Mouse (Mus musculus) splenic B cell, adult 2 months (primary cell): Measurements from ENCODE around the gene Brpf1.

ENCODE experiments used
- DNase-seq: peaks from one replicate; pipeline ENCODE4 v3.0.0-alpha.2; 2011; ENCODE audit warnings: low read depth, low spot score
- H3K27me3 ChIP-seq: 2 replicates; pipeline ENCODE4 v1.6.1; 2012; ENCODE audit warnings: mild to moderate bottlenecking, low read length, moderate library complexity, mixed read lengths; ENCODE audit not compliant: control insufficient read depth, poor library complexity, insufficient read depth, severe bottlenecking
- H3K36me3 ChIP-seq: 2 replicates; pipeline ENCODE4 v1.6.1; 2012; ENCODE audit warnings: mild to moderate bottlenecking, low read length, moderate library complexity, mixed read lengths; ENCODE audit not compliant: control insufficient read depth, poor library complexity, insufficient read depth, severe bottlenecking

The Brpf1 gene

DNA sequence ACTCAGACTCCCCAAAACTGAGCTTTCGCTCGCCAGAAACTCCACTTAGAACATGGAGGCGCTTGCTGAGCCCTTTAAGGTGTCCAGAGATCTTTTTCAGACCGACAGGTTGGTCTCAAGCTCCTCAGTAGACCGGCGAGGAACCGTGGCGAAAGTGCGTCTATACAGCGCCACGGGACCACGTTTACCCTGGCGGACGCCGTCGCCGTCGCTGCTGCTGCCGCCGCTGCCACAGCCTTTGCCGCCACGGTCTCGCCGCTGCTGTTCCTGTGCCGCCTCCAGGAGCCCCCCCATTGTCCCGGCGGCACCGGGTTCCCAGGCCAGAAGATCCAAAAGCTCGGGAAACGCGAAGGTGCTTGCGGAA, at the start of gene Brpf1:
TSS of gene Brpf1 (plus strand) at position 152 of the 364 bp plus-strand sequence.
- DNase-seq = no peak
- H3K36me3 ChIP-seq = peaks cover 2% of the 10 kb centered on the region
- no peaks in the 10 kb centered on the region for H3K27me3 ChIP-seq

DNA sequence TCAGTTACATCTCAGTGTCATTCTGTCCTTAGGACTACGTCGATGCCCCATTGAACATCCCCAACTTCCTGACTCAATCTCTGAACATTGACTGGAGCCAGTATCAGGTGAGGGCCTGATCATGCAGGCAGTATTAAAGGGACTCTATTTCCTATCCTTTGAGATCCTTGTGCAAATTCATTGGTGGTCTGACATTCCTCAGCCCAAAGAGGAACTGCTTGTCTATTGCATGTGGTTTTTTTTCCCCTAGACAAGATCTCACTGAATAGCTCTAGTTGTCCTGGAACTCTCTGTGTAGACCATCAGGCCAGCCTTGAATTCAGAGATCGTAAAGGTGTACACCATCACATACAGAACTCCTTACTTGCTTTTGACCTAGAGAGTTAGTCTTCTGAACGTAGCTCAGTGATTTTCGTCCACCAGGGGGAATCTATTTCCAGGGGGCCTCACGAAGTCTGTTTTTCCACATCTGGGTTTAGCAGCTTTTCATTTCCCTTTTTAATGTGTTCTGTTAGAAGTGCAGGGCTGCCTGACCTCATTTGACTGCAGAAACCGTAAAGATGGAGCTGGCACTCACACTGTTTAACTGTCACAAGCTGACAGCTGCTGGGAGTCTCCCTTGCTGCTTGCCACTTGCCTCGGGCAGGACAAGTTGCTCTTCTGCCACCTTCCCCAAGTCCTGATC, 45.6 kb upstream of the Brpf1 start:
- DNase-seq = peak; percentile 58
- Histone ChIP-seq H3K36me3 (peaks cover 20% of the 10 kb centered on the region), H3K27me3 (no peaks in the 10 kb centered on the region)

DNA sequence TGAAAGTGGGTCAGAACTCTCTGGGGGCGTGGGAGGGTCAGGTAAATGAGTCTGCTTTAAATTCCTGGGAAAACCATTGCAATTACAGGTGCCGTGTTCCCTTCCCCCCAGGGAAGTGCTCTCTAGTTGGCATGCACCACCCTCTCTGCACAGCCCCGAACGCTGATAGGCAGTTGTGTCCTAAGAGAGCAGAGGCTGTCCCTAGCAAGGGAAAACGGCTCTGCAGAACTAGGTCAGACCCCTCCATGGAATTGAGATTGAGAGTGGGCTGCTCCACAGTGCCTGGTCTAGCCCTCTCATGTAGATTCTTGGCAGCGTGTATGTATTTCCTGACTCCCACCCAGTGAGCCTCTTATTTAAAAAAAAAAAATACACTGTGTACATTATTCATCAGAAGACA, 43.4 kb upstream of the Brpf1 start:
- H3K36me3 ChIP-seq = peaks cover 18% of the 10 kb centered on the region
- DNase-seq = no peak
- no peaks in the 10 kb centered on the region for H3K27me3 ChIP-seq

DNA sequence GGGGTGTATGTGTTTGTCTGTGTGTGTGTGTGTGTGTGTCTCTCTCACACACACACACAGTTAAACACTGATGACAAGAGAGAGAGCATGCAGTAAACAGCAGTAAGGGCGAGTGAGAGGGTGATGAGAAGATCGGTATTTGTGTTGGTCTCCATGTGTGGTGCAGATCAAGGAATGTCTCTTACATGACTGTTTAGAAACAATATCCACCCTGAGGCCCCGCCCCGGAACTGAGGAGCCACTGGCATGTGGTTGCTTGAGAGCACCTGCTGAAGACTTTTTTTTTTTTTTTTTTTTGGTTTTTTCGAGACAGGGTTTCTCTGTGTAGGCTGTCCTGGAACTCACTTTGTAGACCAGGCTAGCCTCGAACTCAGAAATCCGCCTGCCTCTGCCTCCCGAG, 42.5 kb upstream of the Brpf1 start:
- H3K27me3 ChIP-seq = no peaks in the 10 kb centered on the region
- H3K36me3 ChIP-seq = peaks cover 20% of the 10 kb centered on the region
- DNase-seq = no peak

DNA sequence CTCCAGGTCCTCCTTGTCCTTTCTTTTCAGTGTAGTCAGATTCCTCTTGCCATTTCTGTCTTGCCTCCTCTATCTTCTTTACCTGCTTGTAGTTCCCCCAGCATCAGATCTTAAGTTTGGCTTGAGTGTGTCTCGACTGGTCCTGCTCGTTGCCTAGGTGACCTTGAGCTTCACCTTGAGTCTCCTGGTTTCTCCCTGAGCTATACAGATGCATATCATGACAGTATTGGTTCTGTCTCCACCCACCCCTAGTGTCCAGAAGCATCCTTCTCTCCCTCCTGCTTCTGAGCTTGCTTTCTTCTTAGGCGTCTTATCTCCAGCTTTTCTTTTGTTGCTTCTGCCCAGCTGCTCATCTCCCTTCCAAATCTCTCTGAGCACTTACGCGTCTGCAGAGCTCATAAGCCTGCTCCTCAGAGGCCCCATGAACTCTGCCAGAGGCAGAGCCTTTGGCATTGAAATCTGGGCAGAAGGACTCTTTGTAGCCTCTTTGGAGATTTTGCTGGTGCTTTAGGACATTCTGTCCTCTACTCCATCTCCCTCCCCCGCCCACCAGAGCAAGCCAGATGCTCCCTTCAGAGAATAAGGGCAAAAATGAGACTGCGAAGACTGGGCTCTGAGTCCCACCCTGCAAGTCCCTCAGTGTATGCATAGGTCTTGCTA, 39.8 kb upstream of the Brpf1 start:
- Histone ChIP-seq H3K36me3 (peaks cover 17% of the 10 kb centered on the region), H3K27me3 (no peaks in the 10 kb centered on the region)
- DNase-seq = no peak

DNA sequence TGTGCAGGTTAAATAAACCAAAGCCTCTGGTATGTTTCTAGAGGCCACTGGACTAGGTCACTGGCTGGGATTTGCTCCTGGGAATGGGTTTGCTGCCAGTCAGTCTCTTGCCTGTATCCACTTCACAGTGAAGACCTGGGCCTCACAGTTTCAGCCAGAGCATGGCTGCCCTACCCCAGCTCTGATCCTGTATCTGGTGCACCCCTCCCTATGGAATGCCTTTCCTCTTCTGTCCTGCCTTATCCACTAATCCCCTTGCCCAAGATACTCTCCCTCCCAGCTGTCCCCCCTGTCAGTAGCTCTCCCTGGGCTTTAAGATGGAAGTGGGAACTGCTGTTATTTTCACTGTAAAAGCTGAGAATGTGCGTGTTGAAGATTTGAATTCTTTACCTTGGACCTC, 38.9 kb upstream of the Brpf1 start:
- no peak for DNase-seq
- peaks cover 19% of the 10 kb centered on the region for H3K36me3 ChIP-seq
- no peaks in the 10 kb centered on the region for H3K27me3 ChIP-seq

DNA sequence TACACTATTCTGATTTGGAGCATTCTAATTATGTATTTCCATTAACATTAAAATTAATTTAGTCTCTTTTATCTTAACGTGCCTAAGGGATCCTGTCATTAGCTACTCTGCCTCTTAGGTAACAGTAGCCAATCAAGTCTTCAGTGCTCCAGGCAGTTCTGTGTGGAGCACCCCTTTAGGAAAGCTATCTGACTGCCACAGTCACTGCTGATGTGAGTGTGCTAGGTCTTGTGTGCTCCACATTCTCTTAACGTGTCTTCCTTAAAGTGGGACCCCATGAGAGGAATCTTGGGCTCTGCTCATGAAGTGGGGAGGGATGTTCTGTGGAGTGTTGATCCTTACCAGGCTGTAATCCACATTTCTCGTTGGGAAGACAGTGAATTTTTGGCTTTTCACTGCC, 34.6 kb upstream of the Brpf1 start:
- Histone ChIP-seq H3K36me3 (peaks cover 11% of the 10 kb centered on the region), H3K27me3 (no peaks in the 10 kb centered on the region)
- no peak for DNase-seq

DNA sequence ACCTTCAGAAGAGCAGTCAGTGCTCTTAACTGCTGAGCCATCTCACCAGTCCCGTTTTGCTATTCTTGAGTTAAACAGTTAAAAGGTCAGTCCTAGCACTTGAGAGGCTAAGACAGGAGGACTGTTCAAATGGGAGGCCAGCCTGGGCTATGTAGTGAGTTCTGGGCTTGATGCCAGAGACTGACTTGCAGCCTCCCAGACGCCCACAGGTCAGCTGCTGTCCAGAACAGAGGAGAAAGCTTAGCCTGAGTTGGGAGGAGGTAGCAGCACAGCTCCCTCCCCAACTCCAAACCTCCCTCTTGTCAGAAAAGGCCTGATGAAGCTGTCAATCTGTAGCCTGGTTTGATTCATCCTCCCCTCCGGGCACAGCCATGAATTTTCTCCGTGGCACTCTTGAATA, 30.1 kb upstream of the Brpf1 start:
- no peaks in the 10 kb centered on the region for H3K27me3 ChIP-seq
- peaks cover 4% of the 10 kb centered on the region for H3K36me3 ChIP-seq
- DNase-seq = no peak

DNA sequence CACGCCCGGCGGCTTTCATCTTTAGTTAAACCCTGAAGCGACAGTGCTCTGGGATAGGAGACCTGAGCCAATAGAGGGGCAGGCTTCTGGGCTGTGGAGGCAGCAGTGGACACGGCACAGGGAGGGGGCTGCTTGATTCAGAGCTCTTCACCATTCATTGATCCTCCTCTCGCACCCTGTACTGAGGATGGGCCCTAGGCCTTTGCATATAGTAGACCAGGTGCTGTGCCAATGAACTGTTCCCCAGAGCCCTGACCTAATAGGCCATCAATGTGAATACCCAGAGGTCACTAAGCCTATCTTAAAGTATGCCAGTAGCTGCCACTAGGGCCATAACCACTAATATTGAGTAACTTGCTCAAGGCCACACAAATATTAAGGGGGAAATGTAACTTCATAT, 25.3 kb upstream of the Brpf1 start:
- Histone ChIP-seq H3K36me3 (peaks cover 2% of the 10 kb centered on the region), H3K27me3 (0 out of 2 replicates have a peak, but pooled peaks cover 2% of the 10 kb centered on the region)
- no peak for DNase-seq

DNA sequence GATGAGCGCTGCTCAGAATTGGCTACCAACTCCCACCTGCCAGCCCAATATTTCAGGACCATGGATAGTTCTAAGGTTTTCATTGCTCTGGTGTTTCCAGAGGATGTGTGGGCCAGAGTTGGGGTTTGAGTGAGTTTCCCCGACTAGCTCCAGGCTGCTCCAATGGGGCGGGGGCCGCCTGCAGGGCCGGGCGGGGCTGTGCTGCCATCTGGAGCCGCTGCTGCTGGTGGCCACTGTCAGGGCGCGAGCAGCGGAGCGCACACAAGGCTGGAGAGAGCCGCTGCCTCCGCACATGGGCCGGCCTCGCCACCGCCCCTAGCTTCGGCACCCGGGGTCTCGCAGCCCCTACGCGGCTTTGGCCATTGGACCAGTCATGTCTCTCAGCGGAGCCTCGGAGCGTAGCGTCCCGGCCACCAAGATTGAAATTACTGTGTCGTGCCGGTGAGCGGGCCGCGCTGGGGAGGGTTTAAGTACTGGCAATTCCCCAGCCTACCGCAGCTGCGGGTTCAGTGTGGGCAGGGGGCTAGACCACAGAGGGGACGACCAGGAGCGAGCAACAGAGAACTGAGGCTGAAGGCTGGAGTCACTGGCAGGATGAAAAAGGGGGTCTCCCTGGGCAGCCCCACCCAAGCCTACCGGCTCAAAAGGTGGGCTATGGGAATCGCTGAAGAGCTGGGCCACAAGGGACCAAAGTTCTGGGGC, 24.7 kb upstream of the Brpf1 start, which contains the start of gene Cpne9:
TSS of gene Cpne9 (plus strand) at position 207 of the 702 bp plus-strand sequence.
- H3K27me3 ChIP-seq = 0 out of 2 replicates have a peak, but pooled peaks cover 2% of the 10 kb centered on the region
- DNase-seq = peak; percentile 36
- no peaks in the 10 kb centered on the region; the same call in none of the 2 replicates for H3K36me3 ChIP-seq

DNA sequence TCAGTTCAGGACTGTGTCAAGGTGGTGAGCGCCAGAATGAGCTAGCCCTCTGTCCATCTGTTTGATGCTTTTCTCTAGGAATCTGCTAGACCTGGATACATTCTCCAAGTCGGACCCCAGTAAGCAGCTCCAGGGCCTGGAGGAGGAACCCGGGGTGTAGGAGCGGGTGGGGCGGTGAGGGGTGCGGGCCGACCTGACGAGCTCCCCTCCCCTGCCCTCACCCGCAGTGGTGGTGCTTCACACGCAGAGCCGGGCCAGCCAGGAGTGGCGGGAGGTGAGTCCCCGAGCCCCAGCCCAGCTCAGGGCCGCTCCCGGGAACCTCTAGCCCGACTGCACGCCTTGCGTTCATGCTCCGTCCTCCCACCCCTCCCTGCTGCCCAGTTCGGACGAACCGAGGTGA, 24.0 kb upstream of the Brpf1 start:
- Histone ChIP-seq H3K27me3 (0 out of 2 replicates have a peak, but pooled peaks cover 2% of the 10 kb centered on the region), H3K36me3 (no peaks in the 10 kb centered on the region; the same call in 1 of the 2 replicates)
- no peak for DNase-seq

DNA sequence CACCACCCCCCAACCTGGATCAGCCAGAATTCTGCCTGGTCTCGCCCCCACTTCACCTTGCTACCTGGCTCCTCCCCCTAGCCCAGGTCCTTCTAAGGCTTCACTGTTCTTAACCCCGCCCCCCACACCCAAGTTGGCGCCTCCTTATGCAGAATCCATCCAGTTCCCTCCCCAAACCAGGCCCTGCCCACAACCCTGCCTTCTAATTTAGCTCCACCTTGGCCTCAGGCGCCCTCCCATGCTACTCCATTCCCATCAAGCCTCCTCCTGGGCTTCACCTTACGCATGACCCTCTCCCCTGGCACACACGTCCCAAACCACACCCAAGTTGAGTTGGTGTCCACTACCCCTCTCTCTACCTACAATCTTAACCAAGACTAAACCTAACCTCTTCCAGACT, 23.4 kb upstream of the Brpf1 start:
- H3K27me3 ChIP-seq = 0 out of 2 replicates have a peak, but pooled peaks cover 2% of the 10 kb centered on the region
- no peak for DNase-seq
- no peaks in the 10 kb centered on the region; the same call in 1 of the 2 replicates for H3K36me3 ChIP-seq

DNA sequence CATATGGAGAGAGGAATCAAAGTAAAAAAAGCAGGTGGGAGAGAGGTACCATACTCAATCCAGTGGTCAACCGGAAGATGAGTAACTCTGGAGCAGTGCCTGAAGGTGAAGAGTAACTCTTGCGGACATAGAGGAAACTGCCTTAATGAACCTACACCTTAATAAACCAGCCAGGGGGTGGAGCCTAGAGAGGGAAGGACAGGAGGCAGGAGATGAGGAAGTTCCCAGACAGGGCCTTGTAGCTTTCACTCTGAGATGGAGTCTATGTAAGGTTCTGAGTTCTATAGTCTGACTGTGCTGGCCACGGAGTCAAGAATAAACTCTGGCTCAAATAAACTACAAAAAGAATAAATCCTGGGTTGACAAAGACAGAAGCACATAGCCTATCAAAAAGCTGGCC, 22.0 kb upstream of the Brpf1 start:
- H3K27me3 ChIP-seq = 0 out of 2 replicates have a peak, but pooled peaks cover 2% of the 10 kb centered on the region
- H3K36me3 ChIP-seq = no peaks in the 10 kb centered on the region; the same call in 1 of the 2 replicates
- peak; percentile 39 for DNase-seq

DNA sequence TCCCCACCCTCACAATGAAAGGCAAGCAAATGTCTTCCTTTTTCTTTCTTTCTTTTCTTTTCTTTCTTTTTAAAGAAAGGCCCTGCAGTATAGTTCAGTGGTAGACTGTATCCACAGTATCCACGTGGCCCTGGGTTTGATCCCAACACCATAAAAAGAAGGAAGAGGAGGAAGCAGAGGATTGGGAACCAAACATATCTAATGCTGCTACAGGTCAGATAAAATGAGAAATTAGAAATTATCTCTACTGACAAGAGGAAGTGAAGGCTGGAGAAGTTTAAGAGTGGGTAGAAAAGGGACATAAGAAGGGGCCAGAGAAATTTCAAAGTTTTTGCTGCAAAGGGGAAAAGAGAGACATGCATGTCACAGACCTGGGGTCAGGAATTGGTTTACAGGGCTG, 20.6 kb upstream of the Brpf1 start:
- 0 out of 2 replicates have a peak, but pooled peaks cover 2% of the 10 kb centered on the region for H3K27me3 ChIP-seq
- no peak for DNase-seq
- H3K36me3 ChIP-seq = no peaks in the 10 kb centered on the region

DNA sequence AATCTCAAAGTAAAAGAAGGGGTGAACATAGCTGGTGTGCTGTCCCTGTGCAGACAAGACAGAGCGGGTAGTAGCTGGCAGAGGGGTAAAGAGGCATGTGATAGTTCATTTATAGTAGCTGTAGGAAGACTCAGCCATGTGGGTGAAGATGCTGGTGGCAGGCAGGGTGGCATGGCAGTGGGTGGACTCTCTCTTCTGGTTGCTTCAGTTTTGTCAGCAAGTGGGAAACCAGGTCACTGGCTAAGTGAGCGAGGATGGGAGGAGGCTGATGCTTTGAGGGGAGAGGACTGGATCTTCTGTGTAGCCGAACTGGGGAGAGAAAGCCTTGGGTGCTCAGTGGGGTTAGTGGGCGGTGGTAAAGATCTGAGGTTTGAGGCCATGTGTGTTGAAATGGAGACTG, 19.7 kb upstream of the Brpf1 start:
- Histone ChIP-seq H3K36me3 (no peaks in the 10 kb centered on the region), H3K27me3 (0 out of 2 replicates have a peak, but pooled peaks cover 2% of the 10 kb centered on the region)
- no peak for DNase-seq
